Mouse (Mus musculus) heart, embryonic 10.5 days (tissue): ENCODE measurements at regions not wholly inside any gene's neighbourhood (a gene's known extent, or its start where the extent isn't known, plus 50 kb on each side); places are given as distances from the start of the nearest gene placed in this dataset.
A peak's percentile ranks its signal among the peaks of the same experiment; 100 is the strongest.

ENCODE experiments used
- DNase-seq: peaks from one replicate; pipeline ENCODE4 v3.0.0-alpha.2; 2017; ENCODE audit warnings: low spot score
- H3K27ac ChIP-seq: fragments of 300-500 bp; sonication (generic); 2 replicates; pipeline ENCODE4 v1.5.1; 2016; ENCODE audit warnings: mild to moderate bottlenecking
- H3K27me3 ChIP-seq: fragments of 300-500 bp; sonication (generic); 2 replicates; pipeline ENCODE4 v1.6.1; 2016; ENCODE audit warnings: mild to moderate bottlenecking; ENCODE audit not compliant: poor library complexity, insufficient read depth, severe bottlenecking
- H3K36me3 ChIP-seq: fragments of 300-500 bp; sonication (generic); 2 replicates; pipeline ENCODE4 v1.6.1; 2016; ENCODE audit warnings: mild to moderate bottlenecking, moderate library complexity
- H3K4me1 ChIP-seq: fragments of 300-500 bp; sonication (generic); 2 replicates; pipeline ENCODE4 v1.6.1; 2016; ENCODE audit warnings: mild to moderate bottlenecking
- H3K4me3 ChIP-seq: fragments of 300-500 bp; sonication (generic); 2 replicates; pipeline ENCODE4 v1.5.1; 2016; ENCODE audit warnings: mild to moderate bottlenecking, moderate library complexity
- H3K9me3 ChIP-seq: fragments of 300-500 bp; sonication (generic); 2 replicates; pipeline ENCODE4 v1.6.1; 2016; ENCODE audit warnings: mild to moderate bottlenecking, moderate library complexity
- WGBS: fragments of 180-500 bp; shearing (Covaris S2); methylation state at CpG from one replicate; pipeline ENCODE4 v1.1.7; 2016; 5-methylcytosine and 5-hydroxymethylcytosine counted together

GRCm38 (mm10) chr16:87295727-87296126 lies 58.3 kb upstream of the N6amt1 start:
- no peaks in the 10 kb centered on the region for H3K36me3 ChIP-seq
- WGBS: 82% methylated on average over 5 of the region's 5 CpGs
- no peaks in the 10 kb centered on the region for H3K4me1 ChIP-seq
- no peak overlapping the region for H3K27ac ChIP-seq
- no peak overlapping the region for H3K4me3 ChIP-seq
- H3K27me3 ChIP-seq: no peaks in the 10 kb centered on the region
- no peaks in the 10 kb centered on the region for H3K9me3 ChIP-seq
- DNase-seq: no peak

GRCm38 (mm10) chr16:87292826-87293225 lies 61.2 kb upstream of the N6amt1 start:
- H3K4me3 ChIP-seq: no peak overlapping the region
- no peak overlapping the region for H3K27ac ChIP-seq
- DNase-seq: no peak
- H3K36me3 ChIP-seq: no peaks in the 10 kb centered on the region
- H3K4me1 ChIP-seq: no peaks in the 10 kb centered on the region
- no peaks in the 10 kb centered on the region for H3K9me3 ChIP-seq
- no peaks in the 10 kb centered on the region for H3K27me3 ChIP-seq
- WGBS: 85% methylated on average over 1 of the region's 1 CpGs

- no peaks in the 10 kb centered on the region for H3K27me3 ChIP-seq
- no peaks in the 10 kb centered on the region for H3K9me3 ChIP-seq
- WGBS: 65% methylated on average over 2 of the region's 2 CpGs
- no peaks in the 10 kb centered on the region for H3K4me1 ChIP-seq
- DNase-seq: no peak
- no peaks in the 10 kb centered on the region for H3K36me3 ChIP-seq
- no peak overlapping the region for H3K4me3 ChIP-seq
- no peak overlapping the region for H3K27ac ChIP-seq
Observed at GRCm38 (mm10) chr16:87291716-87292115, 62.3 kb upstream of the N6amt1 start.

- DNase-seq: no peak
- WGBS: 70% methylated on average over 2 of the region's 2 CpGs
- Histone ChIP-seq H3K27me3 (no peaks in the 10 kb centered on the region), H3K27ac (no peak overlapping the region), H3K4me1 (no peaks in the 10 kb centered on the region), H3K9me3 (no peaks in the 10 kb centered on the region), H3K36me3 (no peaks in the 10 kb centered on the region), H3K4me3 (no peak overlapping the region)
Observed at GRCm38 (mm10) chr16:87285639-87286038, 68.3 kb upstream of the N6amt1 start.

GRCm38 (mm10) chr16:87284835-87285510 lies 69.0 kb upstream of the N6amt1 start:
- no peaks in the 10 kb centered on the region for H3K36me3 ChIP-seq
- H3K4me3 ChIP-seq: no peak overlapping the region
- H3K27me3 ChIP-seq: no peaks in the 10 kb centered on the region
- peak overlapping the region; percentile 29; the same call in 1 of the 2 replicates for H3K27ac ChIP-seq
- H3K9me3 ChIP-seq: no peaks in the 10 kb centered on the region
- no peak for DNase-seq
- no peaks in the 10 kb centered on the region for H3K4me1 ChIP-seq
- 50% methylated on average over 7 of the region's 7 CpGs for WGBS

- Histone ChIP-seq H3K27ac (no peak overlapping the region), H3K27me3 (no peaks in the 10 kb centered on the region), H3K4me1 (no peaks in the 10 kb centered on the region), H3K4me3 (no peak overlapping the region), H3K9me3 (no peaks in the 10 kb centered on the region), H3K36me3 (no peaks in the 10 kb centered on the region)
- DNase-seq: no peak
- WGBS: 61% methylated on average over 1 of the region's 1 CpGs
Observed at GRCm38 (mm10) chr16:87278518-87278917, 75.5 kb upstream of the N6amt1 start.

- H3K36me3 ChIP-seq: no peaks in the 10 kb centered on the region
- H3K9me3 ChIP-seq: no peaks in the 10 kb centered on the region
- no peaks in the 10 kb centered on the region for H3K27me3 ChIP-seq
- peaks cover 7% of the 10 kb centered on the region; the same call in 1 of the 2 replicates for H3K4me1 ChIP-seq
- H3K4me3 ChIP-seq: no peak overlapping the region
- H3K27ac ChIP-seq: no peak overlapping the region
- DNase-seq: no peak
- WGBS: 87% methylated on average over 5 of the region's 5 CpGs
Observed at GRCm38 (mm10) chr16:87272363-87272762, 81.6 kb upstream of the N6amt1 start.

- Histone ChIP-seq H3K36me3 (no peaks in the 10 kb centered on the region), H3K27ac (no peak overlapping the region), H3K4me1 (peaks cover 17% of the 10 kb centered on the region), H3K9me3 (no peaks in the 10 kb centered on the region), H3K4me3 (no peak overlapping the region), H3K27me3 (no peaks in the 10 kb centered on the region)
- 73% methylated on average over 9 of the region's 9 CpGs for WGBS
- no peak for DNase-seq
Observed at GRCm38 (mm10) chr16:87267954-87268804, 85.8 kb upstream of the N6amt1 start.

- 83% methylated on average over 4 of the region's 4 CpGs for WGBS
- H3K9me3 ChIP-seq: no peaks in the 10 kb centered on the region
- no peak overlapping the region for H3K27ac ChIP-seq
- no peak overlapping the region for H3K4me3 ChIP-seq
- H3K27me3 ChIP-seq: no peaks in the 10 kb centered on the region
- no peaks in the 10 kb centered on the region for H3K36me3 ChIP-seq
- DNase-seq: no peak
- H3K4me1 ChIP-seq: peaks cover 23% of the 10 kb centered on the region
Observed at GRCm38 (mm10) chr16:87267517-87267916, 86.5 kb upstream of the N6amt1 start.

GRCm38 (mm10) chr16:87263571-87263970 lies 90.4 kb upstream of the N6amt1 start:
- Histone ChIP-seq H3K9me3 (no peaks in the 10 kb centered on the region), H3K36me3 (no peaks in the 10 kb centered on the region), H3K27ac (peak overlapping the region; percentile 85), H3K4me3 (peak overlapping the region; percentile 15; the same call in 1 of the 2 replicates), H3K27me3 (no peaks in the 10 kb centered on the region), H3K4me1 (peaks cover 27% of the 10 kb centered on the region)
- peak; percentile 92 for DNase-seq
- 18% methylated on average over 4 of the region's 4 CpGs for WGBS

- Histone ChIP-seq H3K36me3 (no peaks in the 10 kb centered on the region), H3K9me3 (no peaks in the 10 kb centered on the region), H3K4me1 (peaks cover 26% of the 10 kb centered on the region), H3K27ac (peak overlapping the region; percentile 85), H3K27me3 (no peaks in the 10 kb centered on the region), H3K4me3 (no peak overlapping the region)
- 78% methylated on average over 8 of the region's 8 CpGs for WGBS
- no peak for DNase-seq
Observed at GRCm38 (mm10) chr16:87263041-87263440, 90.9 kb upstream of the N6amt1 start.

- DNase-seq: no peak
- WGBS: 71% methylated on average over 3 of the region's 3 CpGs
- Histone ChIP-seq H3K4me3 (no peak overlapping the region), H3K27ac (peak overlapping the region; percentile 85), H3K36me3 (no peaks in the 10 kb centered on the region), H3K4me1 (peaks cover 20% of the 10 kb centered on the region), H3K9me3 (no peaks in the 10 kb centered on the region), H3K27me3 (no peaks in the 10 kb centered on the region)
Observed at GRCm38 (mm10) chr16:87262497-87262896, 91.5 kb upstream of the N6amt1 start.

- H3K9me3 ChIP-seq: no peaks in the 10 kb centered on the region
- DNase-seq: peak; percentile 86
- H3K36me3 ChIP-seq: no peaks in the 10 kb centered on the region
- H3K27me3 ChIP-seq: no peaks in the 10 kb centered on the region
- peak overlapping the region; percentile 85 for H3K27ac ChIP-seq
- peaks cover 20% of the 10 kb centered on the region for H3K4me1 ChIP-seq
- H3K4me3 ChIP-seq: no peak overlapping the region
- WGBS: 20% methylated on average over 7 of the region's 7 CpGs
Observed at GRCm38 (mm10) chr16:87261527-87261926, 92.5 kb upstream of the N6amt1 start.
